Mouse (Mus musculus): Measurements from ENCODE around the gene Gm6356. TPM values are rescaled to one million over a fixed set of nuclear protein-coding genes. Genes with fewer than 3 reads are reported as not detected.
"Not testable (repeated sequence)": the region's sequence is repeated elsewhere in the genome, so short reads cannot be mapped to it uniquely, and the experiment has no call there.

Gm6356 gene
- polyA plus RNA-seq (2012; rRNA removed): not detected in 2 replicates

DNA sequence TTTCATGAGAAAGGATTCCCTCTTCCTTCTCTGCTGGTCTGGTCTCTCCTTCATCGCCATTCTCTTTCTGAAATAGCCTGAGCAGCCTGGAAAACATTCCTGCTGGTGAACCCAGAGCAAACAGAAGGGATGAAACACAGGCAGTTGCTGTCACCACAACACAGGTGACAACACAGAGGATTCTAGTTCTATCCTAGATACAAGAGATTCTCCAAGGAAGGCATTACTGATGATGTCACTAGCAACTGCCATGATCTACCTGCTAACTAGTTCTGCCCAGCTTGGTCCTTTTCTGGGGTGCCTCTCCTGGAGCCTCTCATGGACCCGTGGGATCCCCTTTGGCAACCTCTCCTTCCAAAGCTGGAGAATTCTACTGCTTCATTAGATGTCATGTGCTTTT, at the start of gene Gm6356:
Gm6356 (minus strand) TSS at position 101 of the 400 bp plus-strand sequence.
- WGBS: 26% methylated on average over 1 of the region's 2 CpGs

More for the DNA sequence above, at the start of gene Gm6356:
- H3K27ac ChIP-seq (ENCODE audit: insufficient read depth, low read length); DNase-seq (ENCODE audit: low read depth in 1 of 2, low spot score in 2 of 2); H3K36me3 ChIP-seq (ENCODE audit: control insufficient read depth, insufficient read depth, low read length); H3K27me3 ChIP-seq (ENCODE audit: control insufficient read depth, insufficient read depth, low read length); H3K4me1 ChIP-seq (ENCODE audit: control insufficient read depth, insufficient read depth, insufficient read length); H3K4me3 ChIP-seq (ENCODE audit: extremely low read depth, insufficient read depth, insufficient read length): not testable (repeated sequence)

Other genes with a start within 250 kb of the Gm6356 start
- 0.23 and 0.41 TPM in 2 replicates for gene Gm3636, start 231.5 kb downstream of the Gm6356 start, polyA plus RNA-seq (2012; rRNA removed)
- gene Gm8362, start 199.4 kb downstream of the Gm6356 start, polyA plus RNA-seq (2012; rRNA removed): not detected in 2 replicates
- gene Gm3642, start 133.5 kb downstream of the Gm6356 start, polyA plus RNA-seq (2012; rRNA removed): not detected in 2 replicates
- not detected in 2 replicates for gene Gm3667, start 83.9 kb downstream of the Gm6356 start, polyA plus RNA-seq (2012; rRNA removed)
- gene Gm10406, start 53.6 kb upstream of the Gm6356 start, polyA plus RNA-seq (2012; rRNA removed): 0.15 TPM in 1 of 2 replicates, not detected in the other
- not detected in 2 replicates for gene Gm3685, start 71.2 kb upstream of the Gm6356 start, polyA plus RNA-seq (2012; rRNA removed)
- gene Gm3696, start 126.8 kb upstream of the Gm6356 start, polyA plus RNA-seq (2012; rRNA removed): 0.05 and 0.08 TPM in 2 replicates
- gene Gm6676, start 151.6 kb upstream of the Gm6356 start, polyA plus RNA-seq (2012; rRNA removed): not detected in 2 replicates
- gene Gm3512, start 200.7 kb upstream of the Gm6356 start, polyA plus RNA-seq (2012; rRNA removed): 0.08 TPM in 1 of 2 replicates, not detected in the other
- not detected in 2 replicates for gene Gm16434, start 220.7 kb upstream of the Gm6356 start, polyA plus RNA-seq (2012; rRNA removed)

Data from spleen, adult 2 months (tissue).